Mouse (Mus musculus) spleen, postnatal 36 days (tissue): ENCODE data around the gene Cd160.

Experiments
- DNase-seq, 2 experiments: peaks; one replicate each; pipeline ENCODE4 v3.0.0; 2022; ENCODE audit warnings: low spot score in 2 of 2, mixed read lengths in 1 of 2

The Cd160 gene

DNA sequence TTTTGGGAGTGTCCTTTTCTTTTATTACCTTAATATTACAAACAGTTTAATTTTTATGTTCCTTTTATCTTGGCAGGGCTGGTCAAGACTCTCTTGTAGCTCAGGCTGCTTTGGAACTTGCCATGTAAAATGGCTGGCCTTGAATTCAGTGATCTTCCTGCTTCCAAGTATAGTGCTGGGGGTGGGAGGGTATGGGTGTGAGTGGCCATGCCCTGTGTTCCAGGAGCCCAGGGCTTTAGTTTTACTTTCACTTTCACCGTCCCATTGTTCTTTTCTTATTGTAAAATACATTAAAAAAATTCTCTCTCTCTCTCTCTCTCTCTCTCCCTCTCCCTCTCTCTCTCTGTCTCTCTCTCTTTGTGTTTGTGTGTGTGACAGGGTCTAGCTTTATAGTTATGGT is 64.6 kb downstream of the Cd160 start:
- no peak for DNase-seq

DNA sequence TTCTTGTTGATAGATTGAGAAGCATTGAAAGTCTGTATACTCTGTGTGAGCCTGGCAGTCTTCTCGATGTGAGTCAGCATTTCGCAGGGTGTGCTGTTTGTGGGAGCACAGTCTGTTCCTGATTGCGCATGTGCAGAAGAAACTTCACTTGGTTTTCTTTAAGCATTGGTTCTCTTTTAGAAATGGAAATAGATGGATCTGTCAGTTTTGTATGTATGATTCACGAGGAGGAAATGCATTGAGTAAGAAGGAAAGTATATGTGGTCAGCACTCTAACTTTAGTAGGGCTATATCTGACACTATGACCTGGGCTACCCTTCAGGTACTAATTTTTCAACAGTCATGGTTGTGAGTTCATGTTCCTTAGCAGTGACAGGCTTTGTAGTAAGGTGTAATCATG is 69.5 kb downstream of the Cd160 start:
- DNase-seq: peak in 1 of 2 experiments; percentile 18

DNA sequence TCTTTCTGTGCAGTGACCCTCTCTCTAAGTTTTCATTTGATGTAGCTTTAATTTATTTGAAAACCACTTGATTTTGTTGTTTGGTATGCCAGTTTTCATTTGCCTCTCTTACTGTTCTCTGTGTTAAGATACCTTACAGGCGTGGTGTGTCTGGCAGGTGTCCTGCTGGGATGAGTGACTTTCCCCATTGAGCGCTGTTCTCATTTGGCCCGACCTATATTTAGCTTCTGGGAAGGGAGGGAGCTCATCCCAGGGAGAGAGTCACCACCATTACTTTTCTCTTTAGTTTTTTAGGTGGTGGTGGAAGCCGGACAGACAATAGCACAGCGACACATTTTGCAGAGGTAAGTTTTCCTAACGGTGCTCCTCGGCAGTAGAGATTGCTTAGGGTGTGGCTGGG is 71.5 kb downstream of the Cd160 start:
- no peak for DNase-seq

DNA sequence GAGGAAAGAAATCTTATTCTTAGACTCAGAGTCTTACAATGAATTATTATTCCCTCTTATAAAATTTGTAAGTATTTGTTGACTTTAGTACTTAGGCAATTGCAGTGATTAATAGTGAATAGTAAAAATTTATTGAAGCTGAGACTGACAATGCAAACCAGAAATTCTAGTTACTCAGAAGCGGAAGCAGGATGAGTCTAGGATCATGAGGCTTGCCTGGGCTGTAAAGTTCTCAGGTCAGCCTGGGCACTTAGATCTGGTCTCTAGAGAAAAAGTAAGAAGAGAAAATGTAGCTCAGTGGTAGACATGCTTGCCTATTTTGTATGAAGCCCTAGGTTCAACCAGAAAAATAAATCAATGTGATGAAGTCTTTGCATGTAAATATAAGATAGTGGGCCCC is 73.2 kb downstream of the Cd160 start:
- DNase-seq: no peak
